Mouse (Mus musculus): Measurements from ENCODE around the gene Gm14418. TPM values are rescaled to one million over a fixed set of nuclear protein-coding genes. Genes with fewer than 3 reads are reported as not detected.

Gene Gm14418
- polyA plus RNA-seq (2017; shearing (Covaris generic)), result 2.5 TPM

GRCm38 (mm10) chr2:177398096-177398495, at the start of gene Gm14418:
TSS of gene Gm14418 (minus strand) at chr2:177398320.

Other genes starting within 250 kb of the Gm14418 start
- gene Gm14410, start 191.9 kb downstream of the Gm14418 start, polyA plus RNA-seq (2017; shearing (Covaris generic)), result 10.1 TPM
- gene Gm14409, start 131.3 kb downstream of the Gm14418 start, polyA plus RNA-seq (2017; shearing (Covaris generic)), result not detected
- not detected for gene Gm14412, start 74.0 kb downstream of the Gm14418 start, polyA plus RNA-seq (2017; shearing (Covaris generic))
- gene Zfp970, start 66.4 kb upstream of the Gm14418 start, polyA plus RNA-seq (2017; shearing (Covaris generic)), result 13.0 TPM
- 1.2 TPM for gene Gm14403, start 99.9 kb upstream of the Gm14418 start, polyA plus RNA-seq (2017; shearing (Covaris generic))
- gene Gm14406, start 179.9 kb upstream of the Gm14418 start, polyA plus RNA-seq (2017; shearing (Covaris generic)), result not detected

Data from CD4-positive, CD25-positive, alpha-beta regulatory T cell, adult 9 weeks (primary cell).